Mouse (Mus musculus) limb, embryonic 14.5 days (tissue): ENCODE data around the gene Cib1. TPM values are rescaled to one million over a fixed set of nuclear protein-coding genes. Genes with fewer than 3 reads are reported as not detected.

Source experiments
- ATAC-seq: fragments of 200-750 bp; cut with Nextera tagmentation; 2 replicates; pipeline ENCODE4 v1.8.0; 2017; ENCODE audit warnings: low read depth, moderate number of reproducible peaks, moderate TSS enrichment; ENCODE audit not compliant: low FRiP score
- DNase-seq: peaks from one replicate; pipeline ENCODE4 v3.0.0-alpha.2; 2015; ENCODE audit warnings: low spot score
- H3K27ac ChIP-seq: fragments of 300-500 bp; sonication (generic); replicated peaks from 2 replicates; pipeline ENCODE4 v1.5.1; 2014; ENCODE audit warnings: low read depth, mild to moderate bottlenecking, low read length, moderate library complexity, mixed read lengths
- H3K27me3 ChIP-seq: fragments of 300-500 bp; sonication (generic); 2 replicates; pipeline ENCODE4 v1.6.1; 2014; ENCODE audit warnings: low read length, mixed read lengths; ENCODE audit not compliant: control insufficient read depth, insufficient read depth
- H3K36me3 ChIP-seq: fragments of 300-500 bp; sonication (generic); 2 replicates; pipeline ENCODE4 v1.6.1; 2014; ENCODE audit warnings: mild to moderate bottlenecking, low read length, moderate library complexity, mixed read lengths; ENCODE audit not compliant: control insufficient read depth, insufficient read depth
- H3K4me1 ChIP-seq: fragments of 300-500 bp; sonication (generic); 2 replicates; pipeline ENCODE4 v1.6.1; 2014; ENCODE audit warnings: antibody characterized with exemption, low read length, mixed read lengths; ENCODE audit not compliant: control insufficient read depth, insufficient read depth
- H3K4me2 ChIP-seq: fragments of 300-500 bp; sonication (generic); replicated peaks from 2 replicates; pipeline ENCODE4 v1.6.1; 2014; ENCODE audit warnings: low read depth, mild to moderate bottlenecking, low read length, moderate library complexity; ENCODE audit not compliant: severe bottlenecking
- H3K4me3 ChIP-seq: fragments of 300-500 bp; sonication (generic); replicated peaks from 2 replicates; pipeline ENCODE4 v1.5.1; 2014; ENCODE audit warnings: low read length
- H3K9ac ChIP-seq: fragments of 300-500 bp; sonication (generic); 2 replicates; pipeline ENCODE4 v1.6.1; 2014; ENCODE audit warnings: mild to moderate bottlenecking, low read depth, low read length, moderate library complexity; ENCODE audit not compliant: severe bottlenecking
- H3K9me3 ChIP-seq: fragments of 300-500 bp; sonication (generic); 2 replicates; pipeline ENCODE4 v1.6.1; 2016; ENCODE audit warnings: low read length; ENCODE audit not compliant: control insufficient read depth
- POLR2A ChIP-seq: fragments of 200-500 bp; IDR thresholded peaks from 2 replicates; pipeline ENCODE4 v1.8.0; 2012; ENCODE audit warnings: inconsistent platforms, mild to moderate bottlenecking, moderate library complexity, borderline replicate concordance; ENCODE audit not compliant: insufficient read depth, insufficient read length; ENCODE audit errors: extremely low read depth
- WGBS: fragments of 180-500 bp; shearing (Covaris S2); extraction: QIAGEN DNeasy Blood & Tissue Kit; methylation state at CpG from one replicate; pipeline ENCODE4 v1.1.7; 2014; 5-methylcytosine and 5-hydroxymethylcytosine counted together
- polyA plus RNA-seq, 2 experiments: library from polyadenylated mRNA; depleted of rRNA in 1 of 2; stranded (reverse) in 1 of 2; unstranded in 1 of 2; fragments of >200 nt; fragmentation: Nextera tagmentation in 1 of 2; extraction: Ambion mirVana in 1 of 2; gene quantifications; 2 replicates each; pipeline versions ENCODE4 v1.2.1 to v1.2.3; 2012 to 2014

Gene Cib1
- polyA plus RNA-seq, 2 experiments = 37.8 to 66.1 TPM

DNA sequence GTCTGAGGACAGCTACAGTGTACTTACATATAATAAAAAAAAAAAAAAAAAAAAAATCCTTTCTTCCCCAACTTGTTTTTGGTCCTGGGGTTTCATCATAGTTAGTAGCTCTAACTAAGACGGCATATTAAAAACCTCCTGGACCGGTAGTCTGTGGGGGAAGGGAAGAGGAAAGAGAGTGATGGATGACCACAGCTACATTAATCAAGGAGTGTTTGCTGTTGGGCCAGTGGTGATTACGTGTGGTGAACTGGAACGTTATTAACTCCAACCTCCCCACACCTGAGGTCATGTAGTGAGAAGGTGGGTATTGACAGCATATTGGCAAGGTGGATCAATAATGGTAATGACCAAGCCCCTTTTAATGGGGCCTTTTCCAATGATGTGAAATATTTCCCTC, 48.1 kb downstream of the Cib1 start:
- Histone ChIP-seq H3K4me3 (no peak overlapping the region), H3K36me3 (no peaks in the 10 kb centered on the region), H3K4me2 (no peak overlapping the region), H3K4me1 (peaks cover 19% of the 10 kb centered on the region), H3K9me3 (no peaks in the 10 kb centered on the region), H3K27ac (no peak overlapping the region), H3K9ac (no peak overlapping the region), H3K27me3 (no peaks in the 10 kb centered on the region)
- ATAC-seq (no peak), DNase-seq (no peak)
- no peak for TF ChIP-seq POLR2A
- 61% methylated on average over 4 of the region's 4 CpGs for WGBS

DNA sequence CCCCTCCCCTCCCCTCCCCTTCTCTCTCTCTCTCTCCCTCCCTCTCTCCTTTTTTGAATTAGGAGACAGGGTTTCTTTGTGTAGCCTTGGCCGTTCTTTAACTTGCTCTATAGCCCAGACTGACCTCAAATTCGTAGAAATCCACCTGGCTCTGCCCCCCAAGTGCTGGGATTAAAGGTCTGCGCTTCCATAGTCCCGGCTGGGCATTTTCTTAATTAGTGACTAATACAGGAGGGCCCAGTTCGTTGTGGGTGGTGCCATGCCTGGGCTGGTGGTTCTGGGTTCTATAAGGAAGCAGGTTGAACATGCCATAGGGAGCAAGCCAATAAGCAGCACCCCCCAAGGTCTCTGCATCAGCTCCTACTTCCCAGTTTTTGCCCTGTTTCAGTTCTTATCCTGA, 48.6 kb downstream of the Cib1 start:
- Histone ChIP-seq H3K9me3 (no peaks in the 10 kb centered on the region), H3K4me1 (peaks cover 17% of the 10 kb centered on the region), H3K4me3 (no peak overlapping the region), H3K27me3 (no peaks in the 10 kb centered on the region), H3K9ac (no peak overlapping the region), H3K36me3 (no peaks in the 10 kb centered on the region), H3K4me2 (no peak overlapping the region), H3K27ac (no peak overlapping the region)
- WGBS = 60% methylated on average over 5 of the region's 5 CpGs
- no peak for DNase-seq
- TF ChIP-seq POLR2A = no peak
- ATAC-seq = no peak

DNA sequence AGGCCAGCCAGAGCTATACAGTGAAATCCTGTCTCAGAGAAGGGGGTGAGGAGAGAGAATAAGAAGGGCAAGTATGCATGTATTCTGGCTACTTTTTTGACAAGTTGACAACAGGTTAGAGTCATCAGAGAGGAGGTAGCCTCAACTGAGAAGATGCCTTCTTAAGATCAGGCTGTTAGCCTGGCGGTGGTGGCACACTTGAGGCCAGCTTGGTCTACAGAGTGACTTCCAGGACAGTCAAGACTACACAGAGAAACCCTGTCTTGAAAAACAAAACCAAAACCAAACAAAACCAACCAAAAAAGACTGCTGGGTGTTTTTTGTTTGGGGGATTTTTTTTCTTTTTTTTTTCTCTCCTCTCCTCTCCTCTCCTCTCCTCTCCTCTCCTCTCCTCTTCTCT, 49.1 kb downstream of the Cib1 start:
- Histone ChIP-seq H3K27ac (no peak overlapping the region), H3K27me3 (no peaks in the 10 kb centered on the region), H3K9me3 (no peaks in the 10 kb centered on the region), H3K4me1 (peaks cover 12% of the 10 kb centered on the region), H3K4me2 (no peak overlapping the region), H3K9ac (no peak overlapping the region), H3K4me3 (no peak overlapping the region), H3K36me3 (no peaks in the 10 kb centered on the region)
- 93% methylated on average over 1 of the region's 1 CpGs for WGBS
- ATAC-seq = no peak
- no peak for DNase-seq
- no peak for TF ChIP-seq POLR2A

DNA sequence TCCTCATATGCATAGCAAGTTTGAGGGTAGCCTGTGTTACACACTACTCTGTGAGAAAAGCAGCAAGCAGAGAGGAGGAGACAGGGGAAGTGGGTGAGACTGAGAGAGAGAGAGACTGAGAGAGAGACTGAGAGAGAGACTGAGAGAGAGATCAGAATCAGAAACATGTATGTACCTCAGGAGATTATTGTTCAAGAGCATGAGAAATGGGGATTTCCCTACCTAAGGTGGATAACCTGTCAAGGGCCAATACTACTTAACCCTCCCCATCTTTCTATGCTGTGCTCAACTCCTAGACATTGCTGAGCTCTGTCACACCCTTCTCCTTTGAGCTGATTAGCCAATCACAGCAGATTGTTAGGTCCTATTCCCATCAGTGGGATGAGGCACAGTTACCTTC, 50.5 kb downstream of the Cib1 start:
- Histone ChIP-seq H3K9ac (no peak overlapping the region), H3K27ac (no peak overlapping the region), H3K36me3 (no peaks in the 10 kb centered on the region), H3K27me3 (no peaks in the 10 kb centered on the region), H3K4me1 (peaks cover 12% of the 10 kb centered on the region), H3K4me3 (no peak overlapping the region), H3K9me3 (no peaks in the 10 kb centered on the region), H3K4me2 (no peak overlapping the region)
- ATAC-seq (no peak), DNase-seq (no peak)
- no peak for TF ChIP-seq POLR2A

DNA sequence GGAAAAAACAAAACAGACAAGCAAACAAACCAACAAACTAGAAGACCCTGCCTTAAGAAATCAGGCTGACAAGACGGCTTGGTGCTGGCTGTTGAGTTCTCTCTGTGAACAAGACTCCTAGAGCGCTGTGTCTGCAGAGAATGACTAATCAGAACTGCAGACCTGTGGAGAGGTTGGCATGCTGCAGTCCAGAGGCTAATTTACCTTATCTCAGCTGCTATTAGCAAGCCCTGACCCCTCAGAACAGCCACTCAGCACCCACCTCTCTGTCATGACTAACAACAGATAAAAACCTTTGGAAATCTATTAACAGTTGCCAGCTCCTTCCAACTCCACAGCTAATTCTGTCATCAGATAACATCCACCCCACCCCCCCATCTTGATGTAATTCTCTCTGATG, 51.5 kb downstream of the Cib1 start:
- WGBS = 66% methylated on average over 2 of the region's 2 CpGs
- peaks cover 2% of the 10 kb centered on the region; the same call in 1 of the 2 replicates for H3K4me1 ChIP-seq
- H3K4me2 ChIP-seq = no peak overlapping the region
- H3K9ac ChIP-seq = no peak overlapping the region
- no peaks in the 10 kb centered on the region for H3K27me3 ChIP-seq
- ATAC-seq (no peak), DNase-seq (no peak)
- no peaks in the 10 kb centered on the region for H3K9me3 ChIP-seq
- H3K36me3 ChIP-seq = no peaks in the 10 kb centered on the region
- TF ChIP-seq POLR2A = no peak
- no peak overlapping the region for H3K4me3 ChIP-seq
- no peak overlapping the region for H3K27ac ChIP-seq

DNA sequence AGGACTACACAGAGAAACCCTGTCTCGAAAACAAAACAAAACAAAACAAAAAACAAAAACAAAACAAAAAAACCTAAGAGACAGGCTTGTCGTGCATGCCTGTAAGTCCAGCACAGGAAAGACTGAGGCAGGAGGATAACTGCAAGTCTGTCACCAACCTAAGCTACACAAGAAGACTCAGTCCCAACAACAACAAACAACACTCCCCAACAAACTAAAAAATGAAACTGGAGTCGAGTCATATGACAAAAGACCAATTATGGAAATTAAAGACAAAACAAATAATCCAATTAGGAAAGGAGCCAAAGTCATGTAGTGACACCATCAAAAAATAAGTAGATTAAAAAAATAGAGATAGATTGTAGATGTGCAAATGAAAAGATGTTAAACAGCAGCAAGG, 52.4 kb downstream of the Cib1 start:
- no peak for ATAC-seq

More for the DNA sequence above, 52.4 kb downstream of the Cib1 start:
- no peaks in the 10 kb centered on the region for H3K4me1 ChIP-seq
- no peaks in the 10 kb centered on the region for H3K27me3 ChIP-seq
- no peak overlapping the region for H3K4me2 ChIP-seq
- 75% methylated on average over 3 of the region's 3 CpGs for WGBS
- no peaks in the 10 kb centered on the region for H3K36me3 ChIP-seq
- DNase-seq = no peak
- H3K27ac ChIP-seq = no peak overlapping the region
- no peak for TF ChIP-seq POLR2A
- H3K9me3 ChIP-seq = no peaks in the 10 kb centered on the region
- H3K4me3 ChIP-seq = no peak overlapping the region
- H3K9ac ChIP-seq = no peak overlapping the region
